20 mouse cellular contexts compared by ENCODE assay signal in the genomic region with DNA sequence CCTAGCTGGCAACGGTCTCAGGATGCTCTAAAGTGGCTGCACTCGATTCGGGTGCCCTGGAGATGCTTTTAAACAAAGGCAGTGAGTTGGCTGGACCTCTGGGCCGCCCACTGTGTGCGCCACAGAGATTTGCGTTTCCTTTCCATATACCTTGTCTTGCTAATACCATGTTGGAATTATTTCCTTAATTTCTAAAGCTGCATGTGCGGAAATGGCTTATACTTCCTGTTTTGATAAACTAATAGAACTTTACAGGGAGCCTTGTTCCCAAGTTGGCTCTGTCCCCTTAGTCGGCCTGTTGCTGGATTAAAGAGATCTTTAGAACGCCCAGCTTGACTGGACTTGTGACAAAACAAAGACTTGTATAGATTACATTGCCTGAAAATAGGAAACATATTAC. TPM values are rescaled to one million over a fixed set of nuclear protein-coding genes. Genes with fewer than 3 reads are reported as not detected.
DNase-seq lines count a peak whose midpoint lies in the region; ATAC-seq and TF ChIP-seq lines count a peak whose summit lies in the region.
"Had no signal": no experiment of that assay in that cellular context is flagged by ENCODE, and none has a peak within 500 bp of the region (broad histone marks: within the 10 kb centered on the region; RNA-seq: fewer than 3 reads in every experiment).

No protein-coding gene starts in this region.

- TF ChIP-seq CTCF in gastrocnemius, adult 2 months (IDR thresholded peaks at IDR 0.05): no peak
- no peak for TF ChIP-seq CTCF in heart, postnatal 0 days (IDR thresholded peaks at IDR 0.05; ENCODE audit: low read depth)
- TF ChIP-seq CTCF in lung, postnatal 0 days (IDR thresholded peaks at IDR 0.05): no peak
- TF ChIP-seq CTCF in lung, adult 2 months (IDR thresholded peaks at IDR 0.05; ENCODE audit: insufficient read depth, low read length): no peak

- peaks cover 68% of the 10 kb centered on the region for H3K4me1 ChIP-seq in heart, postnatal 0 days (ENCODE audit: control insufficient read depth, insufficient read depth)
- peaks cover 45% of the 10 kb centered on the region; the same call in 1 of the 2 replicates for H3K4me1 ChIP-seq in lung, postnatal 0 days (ENCODE audit: insufficient read depth, low read depth, low read length)
- H3K4me1 ChIP-seq in lung, adult 2 months (ENCODE audit: control insufficient read depth, insufficient read depth, low read length): peaks cover 37% of the 10 kb centered on the region
- H3K4me1 ChIP-seq in intestine, embryonic 16.5 days (ENCODE audit: control insufficient read depth, insufficient read depth, low read length): 0 out of 2 replicates have a peak, but pooled peaks cover 4% of the 10 kb centered on the region
- H3K4me1 ChIP-seq: midbrain, embryonic 12.5 days had no signal

- DNase-seq in gastrocnemius, adult 2 months: no peak
- no peak for DNase-seq in gastrocnemius, postnatal 10 days
- no peak for DNase-seq in heart, postnatal 0 days (ENCODE audit: low spot score)
- DNase-seq in heart, adult 11 months: no peak
- DNase-seq in lung, postnatal 0 days (ENCODE audit: low spot score): peak; percentile 68
- DNase-seq in lung, adult 2 months: no peak
- DNase-seq: adrenal gland, adult 8-10 months; cerebellum, adult 9-11 months; kidney, adult 8-10 months; kidney, postnatal 25 days; right cerebral cortex, postnatal 4 days; thymus, postnatal 14 days had no signal

- 62% methylated on average over 9 of the region's 9 CpGs for WGBS in heart, postnatal 0 days
- 51% methylated on average over 9 of the region's 9 CpGs for WGBS in lung, postnatal 0 days
- 41% methylated on average over 9 of the region's 9 CpGs for WGBS in lung, adult 2 months
- 76% methylated on average over 9 of the region's 9 CpGs for WGBS in intestine, embryonic 16.5 days

- H3K27ac ChIP-seq in gastrocnemius, adult 2 months: peak overlapping the region; percentile 77
- peak overlapping the region; percentile 67 for H3K27ac ChIP-seq in heart, postnatal 0 days (ENCODE audit: low read depth)
- H3K27ac ChIP-seq in lung, postnatal 0 days (ENCODE audit: low read length): peak overlapping the region; percentile 38; the same call in 1 of the 2 replicates
- H3K27ac ChIP-seq in intestine, embryonic 16.5 days (ENCODE audit: low read length): no peak overlapping the region
- H3K27ac ChIP-seq: hindbrain, embryonic 12.5 days; liver, embryonic 12.5 days; midbrain, embryonic 12.5 days; neural tube, embryonic 12.5 days had no signal

- no peaks in the 10 kb centered on the region for H3K9me3 ChIP-seq in heart, postnatal 0 days (replicated peaks; ENCODE audit: control insufficient read depth, low read length)
- H3K9me3 ChIP-seq in lung, postnatal 0 days (ENCODE audit: low read length): no peaks in the 10 kb centered on the region
- H3K9me3 ChIP-seq in intestine, embryonic 16.5 days (ENCODE audit: control insufficient read depth, low read length): no peaks in the 10 kb centered on the region
- H3K9me3 ChIP-seq: embryonic facial prominence, embryonic 15.5 days; hindbrain, embryonic 12.5 days; liver, embryonic 12.5 days; midbrain, embryonic 12.5 days; neural tube, embryonic 12.5 days had no signal

- 0 out of 2 replicates have a peak, but pooled peaks cover under 1% of the 10 kb centered on the region for H3K36me3 ChIP-seq in heart, postnatal 0 days (replicated peaks; ENCODE audit: control insufficient read depth, insufficient read depth, low read length)
- H3K36me3 ChIP-seq in lung, postnatal 0 days (ENCODE audit: insufficient read depth, low read length): no peaks in the 10 kb centered on the region
- H3K36me3 ChIP-seq in intestine, embryonic 16.5 days (ENCODE audit: control insufficient read depth, insufficient read depth, low read length): no peaks in the 10 kb centered on the region
- H3K36me3 ChIP-seq: embryonic facial prominence, embryonic 15.5 days; hindbrain, embryonic 12.5 days; liver, embryonic 12.5 days; midbrain, embryonic 12.5 days; neural tube, embryonic 12.5 days had no signal

- peak overlapping the region; percentile 23; the same call in 1 of the 2 replicates for H3K4me3 ChIP-seq in gastrocnemius, adult 2 months
- H3K4me3 ChIP-seq in heart, postnatal 0 days (ENCODE audit: low read depth, low read length): no peak overlapping the region
- H3K4me3 ChIP-seq in lung, postnatal 0 days (ENCODE audit: low read depth, low read length): no peak overlapping the region
- no peak overlapping the region for H3K4me3 ChIP-seq in lung, adult 2 months (replicated peaks; ENCODE audit: extremely low read depth, low read depth, low read length)
- no peak overlapping the region for H3K4me3 ChIP-seq in intestine, embryonic 16.5 days (ENCODE audit: low read length)
- H3K4me3 ChIP-seq: embryonic facial prominence, embryonic 15.5 days; hindbrain, embryonic 12.5 days; liver, embryonic 12.5 days; midbrain, embryonic 12.5 days; neural tube, embryonic 12.5 days had no signal

- no peak for TF ChIP-seq POLR2A in lung, adult 2 months (IDR thresholded peaks at IDR 0.05; ENCODE audit: borderline replicate concordance, extremely low read depth, low read depth, low read length)

- intact Hi-C loops in gastrocnemius, adult 2 months (cut with DNase I): loop anchor here (5.0 kb wide), 1 partner anchor 35 kb away; a partner anchor contains a TSS

- H3K4me2 ChIP-seq in heart, postnatal 0 days (ENCODE audit: low read depth, low read length): no peak overlapping the region
- H3K4me2 ChIP-seq in lung, postnatal 0 days (replicated peaks; ENCODE audit: low read depth, low read length): no peak overlapping the region
- H3K4me2 ChIP-seq in intestine, embryonic 16.5 days (ENCODE audit: low read depth, low read length): no peak overlapping the region
- H3K4me2 ChIP-seq: embryonic facial prominence, embryonic 15.5 days; hindbrain, embryonic 12.5 days; liver, embryonic 12.5 days; midbrain, embryonic 12.5 days; neural tube, embryonic 12.5 days had no signal

- TF ChIP-seq EP300 in heart, postnatal 0 days (IDR thresholded peaks at IDR 0.05; ENCODE audit: low read depth): no peak
- TF ChIP-seq EP300 in lung, postnatal 0 days (IDR thresholded peaks at IDR 0.05): peak; percentile 71

- H3K27me3 ChIP-seq in heart, postnatal 0 days (ENCODE audit: control insufficient read depth, insufficient read depth, low read length): no peaks in the 10 kb centered on the region
- no peaks in the 10 kb centered on the region for H3K27me3 ChIP-seq in lung, postnatal 0 days (replicated peaks; ENCODE audit: insufficient read depth, low read length)
- H3K27me3 ChIP-seq in intestine, embryonic 16.5 days (replicated peaks; ENCODE audit: control insufficient read depth, insufficient read depth, low read length): no peaks in the 10 kb centered on the region
- H3K27me3 ChIP-seq: embryonic facial prominence, embryonic 15.5 days; hindbrain, embryonic 12.5 days; liver, embryonic 12.5 days; midbrain, embryonic 12.5 days; neural tube, embryonic 12.5 days; Patski had no signal

- H3K9ac ChIP-seq in heart, postnatal 0 days (replicated peaks; ENCODE audit: low read depth, low read length): no peak overlapping the region
- no peak overlapping the region for H3K9ac ChIP-seq in lung, postnatal 0 days (replicated peaks; ENCODE audit: low read depth)
- no peak overlapping the region for H3K9ac ChIP-seq in intestine, embryonic 16.5 days (ENCODE audit: low read depth, low read length)
- H3K9ac ChIP-seq: embryonic facial prominence, embryonic 15.5 days; hindbrain, embryonic 12.5 days; liver, embryonic 12.5 days; midbrain, embryonic 12.5 days; neural tube, embryonic 12.5 days had no signal

- ATAC-seq in heart, postnatal 0 days (ENCODE audit: insufficient read depth, low read depth): no peak
- no peak for ATAC-seq in lung, postnatal 0 days
- no peak for ATAC-seq in intestine, embryonic 16.5 days
- ATAC-seq: CD4-positive, CD25-positive, alpha-beta regulatory T cell, adult 4 months; liver, embryonic 12.5 days; Patski had no signal

RNA-seq across cellular contexts. Expression of a gene that starts 35.1 kb away (rescaled TPM):
- 100 to 1,000 TPM in 1 of 2 experiments, 10 to 100 TPM in 1; 73.3 to 117 TPM for total RNA-seq in gastrocnemius, adult 2 months (2021)
- 100 to 1,000 TPM; 741 to 775 TPM for total RNA-seq in gastrocnemius, postnatal 10 days (2021)
- 921 and 1,061 TPM in 2 replicates for total RNA-seq in heart, postnatal 0 days (2014; rRNA removed; ENCODE audit: low replicate concordance)
- 163 and 191 TPM in 2 replicates for polyA plus RNA-seq in heart, postnatal 0 days (2015; fragmentation: Nextera tagmentation; extraction: Ambion mirVana)
- polyA plus RNA-seq in lung, postnatal 0 days (2015; fragmentation: Nextera tagmentation; extraction: Ambion mirVana): 346 and 376 TPM in 2 replicates
- polyA plus RNA-seq in lung, adult 2 months (2012; rRNA removed): 556 and 580 TPM in 2 replicates
- 136 and 172 TPM in 2 replicates for polyA plus RNA-seq in intestine, embryonic 16.5 days (2015; fragmentation: Nextera tagmentation; extraction: Ambion mirVana)

RNA-seq across cellular contexts. Expression of a gene that starts 35.1 kb away (rescaled TPM):
- 10 to 100 TPM; 51.3 to 69.5 TPM for total RNA-seq in gastrocnemius, adult 2 months (2021)
- 100 to 1,000 TPM; 340 to 382 TPM for total RNA-seq in gastrocnemius, postnatal 10 days (2021)
- total RNA-seq in heart, postnatal 0 days (2014; rRNA removed; ENCODE audit: low replicate concordance): 315 and 329 TPM in 2 replicates
- polyA plus RNA-seq in heart, postnatal 0 days (2015; fragmentation: Nextera tagmentation; extraction: Ambion mirVana): 87.7 and 98.5 TPM in 2 replicates
- 183 and 189 TPM in 2 replicates for polyA plus RNA-seq in lung, postnatal 0 days (2015; fragmentation: Nextera tagmentation; extraction: Ambion mirVana)
- 219 and 237 TPM in 2 replicates for polyA plus RNA-seq in lung, adult 2 months (2012; rRNA removed)
- polyA plus RNA-seq in intestine, embryonic 16.5 days (2015; fragmentation: Nextera tagmentation; extraction: Ambion mirVana): 39.1 and 50.2 TPM in 2 replicates
- polyA plus RNA-seq: CD4-positive, CD25-positive, alpha-beta regulatory T cell, adult 4 months had no signal
